Mouse (Mus musculus) liver, embryonic 15.5 days (tissue): Measurements from ENCODE around the gene Npw. TPM values are rescaled to one million over a fixed set of nuclear protein-coding genes. Genes with fewer than 3 reads are reported as not detected.

ENCODE experiments used
- ATAC-seq: fragments of 200-750 bp; cut with Nextera tagmentation; 2 replicates; pipeline ENCODE4 v1.8.0; 2017; ENCODE audit warnings: moderate number of reproducible peaks, mild to moderate bottlenecking, moderate library complexity; ENCODE audit not compliant: insufficient read depth
- H3K27ac ChIP-seq: fragments of 300-500 bp; sonication (generic); replicated peaks from 2 replicates; pipeline ENCODE4 v1.5.1; 2015; ENCODE audit warnings: mild to moderate bottlenecking, inconsistent platforms
- H3K27me3 ChIP-seq: fragments of 300-500 bp; sonication (generic); 2 replicates; pipeline ENCODE4 v1.6.1; 2015; ENCODE audit warnings: mild to moderate bottlenecking, inconsistent platforms
- H3K36me3 ChIP-seq: fragments of 300-500 bp; sonication (generic); replicated peaks from 2 replicates; pipeline ENCODE4 v1.6.1; 2015; ENCODE audit warnings: moderate library complexity, mild to moderate bottlenecking, inconsistent platforms
- H3K4me1 ChIP-seq: fragments of 300-500 bp; sonication (generic); replicated peaks from 2 replicates; pipeline ENCODE4 v1.6.1; 2015; ENCODE audit warnings: inconsistent platforms
- H3K4me2 ChIP-seq: fragments of 300-500 bp; sonication (generic); 2 replicates; pipeline ENCODE4 v1.6.1; 2015; ENCODE audit warnings: moderate library complexity, mild to moderate bottlenecking, inconsistent platforms
- H3K4me3 ChIP-seq: fragments of 300-500 bp; sonication (generic); replicated peaks from 2 replicates; pipeline ENCODE4 v1.5.1; 2015; ENCODE audit warnings: mild to moderate bottlenecking, inconsistent platforms
- H3K9ac ChIP-seq: fragments of 300-500 bp; sonication (generic); 2 replicates; pipeline ENCODE4 v1.6.1; 2015; ENCODE audit warnings: moderate library complexity, mild to moderate bottlenecking, inconsistent platforms
- H3K9me3 ChIP-seq: fragments of 300-500 bp; sonication (generic); replicated peaks from 2 replicates; pipeline ENCODE4 v1.6.1; 2016; ENCODE audit warnings: inconsistent platforms
- WGBS: fragments of 180-500 bp; shearing (Covaris S2); methylation state at CpG from one replicate; pipeline ENCODE4 v1.1.7; 2015; ENCODE audit warnings: mixed read lengths; ENCODE audit not compliant: insufficient replicate concordance; 5-methylcytosine and 5-hydroxymethylcytosine counted together
- polyA plus RNA-seq: library from polyadenylated mRNA; unstranded; fragments of >200 nt; fragmentation: Nextera tagmentation; extraction: Ambion mirVana; gene quantifications from 2 replicates; pipeline ENCODE4 v1.2.1, GENCODE M21; 2015

Npw gene
- polyA plus RNA-seq, 1 experiment from 2014 or later: 0.30 TPM

DNA sequence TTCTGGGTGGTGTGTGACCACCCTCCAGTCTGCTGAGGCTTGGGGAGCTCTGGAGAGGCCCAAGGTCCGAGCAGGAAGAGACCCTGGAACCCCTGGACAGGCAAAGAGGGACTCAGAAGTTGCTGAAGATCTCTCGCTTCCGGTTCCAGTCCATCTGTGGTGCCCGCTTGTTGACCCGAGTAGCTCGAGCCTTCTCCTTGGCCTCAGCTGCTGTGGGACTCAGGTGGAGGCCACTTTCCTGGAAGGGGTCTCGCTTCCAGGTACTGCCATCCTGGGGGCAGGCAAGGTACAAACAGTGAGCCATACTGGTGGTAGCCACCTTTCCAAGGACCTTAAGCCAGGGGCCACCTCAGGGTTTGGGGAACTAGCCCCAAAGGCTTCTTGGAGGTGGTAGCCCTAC lies 18.1 kb downstream of the Npw start:
- Histone ChIP-seq H3K4me3 (no peak overlapping the region), H3K27me3 (no peaks in the 10 kb centered on the region), H3K4me1 (peaks cover 21% of the 10 kb centered on the region), H3K9ac (no peak overlapping the region), H3K4me2 (no peak overlapping the region), H3K9me3 (no peaks in the 10 kb centered on the region), H3K27ac (no peak overlapping the region), H3K36me3 (no peaks in the 10 kb centered on the region)
- ATAC-seq: no peak
- 69% methylated on average over 7 of the region's 7 CpGs for WGBS

DNA sequence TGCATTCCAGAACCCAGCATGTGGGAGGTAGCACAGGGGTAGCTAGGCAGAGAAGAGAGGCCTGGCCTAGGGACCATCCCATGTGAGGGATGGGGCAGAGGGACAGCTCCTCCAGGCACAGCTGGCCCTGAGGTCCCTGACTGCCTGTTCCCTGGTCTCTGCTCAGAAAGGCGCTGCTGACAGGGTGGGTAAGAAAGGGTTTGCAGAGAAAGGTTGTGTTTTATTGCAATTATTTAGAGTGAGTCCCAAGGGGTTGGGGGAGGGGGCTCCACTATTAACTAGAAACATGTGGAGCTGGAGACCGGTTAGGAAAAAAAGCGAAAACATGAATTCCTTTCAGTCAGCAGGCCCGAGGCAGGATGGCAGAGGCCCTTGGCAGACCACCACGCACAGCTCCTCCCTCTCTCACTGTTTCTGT lies 18.7 kb downstream of the Npw start:
- H3K36me3 ChIP-seq: no peaks in the 10 kb centered on the region
- 80% methylated on average over 5 of the region's 5 CpGs for WGBS
- H3K9me3 ChIP-seq: no peaks in the 10 kb centered on the region
- H3K4me1 ChIP-seq: peaks cover 15% of the 10 kb centered on the region
- no peak overlapping the region for H3K4me2 ChIP-seq
- H3K27me3 ChIP-seq: no peaks in the 10 kb centered on the region
- no peak overlapping the region for H3K27ac ChIP-seq
- H3K4me3 ChIP-seq: no peak overlapping the region
- ATAC-seq: no peak
- no peak overlapping the region for H3K9ac ChIP-seq

DNA sequence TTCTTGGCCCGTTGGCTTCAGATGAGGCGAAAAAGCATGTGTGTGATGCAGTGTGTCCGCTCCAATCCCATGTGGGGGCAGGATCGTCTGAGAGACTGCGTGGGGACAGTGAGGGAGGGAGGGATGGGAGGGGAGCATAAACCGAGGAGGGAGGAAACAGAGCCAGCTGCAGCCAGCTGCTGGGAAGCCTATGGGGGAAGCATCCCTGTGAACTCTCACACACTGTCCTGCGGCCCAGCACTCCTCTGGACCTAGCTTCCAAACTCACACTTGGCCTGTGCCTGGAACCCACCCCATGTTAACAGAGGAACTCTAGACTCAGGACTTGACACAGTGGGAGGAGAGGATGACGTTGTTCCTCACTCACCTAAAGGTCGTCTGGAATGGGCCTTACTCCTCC lies 19.4 kb downstream of the Npw start:
- Histone ChIP-seq H3K4me2 (no peak overlapping the region), H3K9ac (no peak overlapping the region), H3K4me3 (no peak overlapping the region), H3K9me3 (no peaks in the 10 kb centered on the region), H3K36me3 (no peaks in the 10 kb centered on the region), H3K27me3 (no peaks in the 10 kb centered on the region), H3K27ac (no peak overlapping the region), H3K4me1 (peaks cover 10% of the 10 kb centered on the region)
- WGBS: 67% methylated on average over 9 of the region's 9 CpGs
- ATAC-seq: no peak

DNA sequence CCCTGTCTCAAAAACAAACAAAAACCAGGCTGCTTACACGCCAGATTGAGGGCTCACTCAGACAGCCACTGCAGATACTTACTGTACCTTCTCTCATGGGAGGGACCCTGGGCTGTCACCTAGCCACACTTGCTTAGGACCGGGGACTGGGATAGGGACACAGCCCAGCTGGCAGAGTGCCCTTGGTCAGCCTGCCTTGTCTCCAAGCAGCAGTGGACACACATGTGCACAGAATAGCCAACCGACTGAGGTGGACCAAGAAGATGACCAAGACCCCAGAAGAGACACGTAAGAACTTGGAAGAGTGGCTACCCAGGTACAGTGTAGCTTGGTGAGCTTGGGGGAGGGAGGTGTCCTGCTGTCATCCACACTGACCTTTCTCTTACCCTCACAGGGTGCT lies 20.0 kb downstream of the Npw start:
- H3K4me3 ChIP-seq: no peak overlapping the region
- H3K9ac ChIP-seq: no peak overlapping the region
- no peaks in the 10 kb centered on the region for H3K36me3 ChIP-seq
- no peak for ATAC-seq
- peaks cover 14% of the 10 kb centered on the region for H3K4me1 ChIP-seq
- no peaks in the 10 kb centered on the region for H3K27me3 ChIP-seq
- H3K9me3 ChIP-seq: no peaks in the 10 kb centered on the region
- H3K4me2 ChIP-seq: no peak overlapping the region
- H3K27ac ChIP-seq: no peak overlapping the region
- WGBS: 71% methylated on average over 4 of the region's 4 CpGs

DNA sequence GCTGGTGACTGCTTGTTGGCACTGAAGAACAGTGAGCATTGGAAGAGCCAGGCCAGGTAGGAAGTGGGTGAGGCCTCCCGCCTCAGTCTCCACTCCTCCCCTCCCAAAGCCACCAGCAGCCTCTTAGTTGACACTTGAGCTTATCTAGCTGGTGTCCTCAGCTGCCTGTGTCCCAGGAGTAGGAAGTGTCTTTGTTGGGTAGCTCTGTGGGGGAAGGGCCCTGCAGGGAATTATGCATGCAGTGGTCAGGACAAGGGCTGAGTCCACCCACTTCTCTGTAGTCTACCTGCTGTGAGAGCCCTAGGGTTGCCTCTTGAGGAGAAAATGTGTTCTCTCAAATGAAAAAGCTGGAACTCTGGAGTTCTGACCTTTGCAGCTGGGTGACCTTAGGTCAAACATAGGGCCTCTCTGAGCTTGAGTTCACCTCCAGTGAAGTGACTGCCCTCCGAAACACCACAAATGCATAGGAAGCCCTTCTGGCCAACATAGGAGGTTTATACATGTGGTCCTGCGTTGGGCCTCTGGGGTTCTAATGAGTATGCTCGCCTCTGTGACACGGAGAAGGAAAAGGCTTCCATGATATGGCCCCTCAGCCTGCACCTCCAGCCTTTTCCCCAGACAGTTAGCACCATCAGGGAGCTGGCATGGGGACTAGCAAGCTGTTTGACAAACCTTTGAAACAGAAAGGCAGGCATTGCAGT lies 21.3 kb downstream of the Npw start:
- no peak overlapping the region for H3K4me2 ChIP-seq
- H3K4me1 ChIP-seq: peaks cover 27% of the 10 kb centered on the region
- H3K27me3 ChIP-seq: no peaks in the 10 kb centered on the region
- H3K27ac ChIP-seq: no peak overlapping the region
- ATAC-seq: no peak
- no peaks in the 10 kb centered on the region for H3K9me3 ChIP-seq
- no peak overlapping the region for H3K9ac ChIP-seq
- no peak overlapping the region for H3K4me3 ChIP-seq
- H3K36me3 ChIP-seq: no peaks in the 10 kb centered on the region
- WGBS: 67% methylated on average over 5 of the region's 5 CpGs

DNA sequence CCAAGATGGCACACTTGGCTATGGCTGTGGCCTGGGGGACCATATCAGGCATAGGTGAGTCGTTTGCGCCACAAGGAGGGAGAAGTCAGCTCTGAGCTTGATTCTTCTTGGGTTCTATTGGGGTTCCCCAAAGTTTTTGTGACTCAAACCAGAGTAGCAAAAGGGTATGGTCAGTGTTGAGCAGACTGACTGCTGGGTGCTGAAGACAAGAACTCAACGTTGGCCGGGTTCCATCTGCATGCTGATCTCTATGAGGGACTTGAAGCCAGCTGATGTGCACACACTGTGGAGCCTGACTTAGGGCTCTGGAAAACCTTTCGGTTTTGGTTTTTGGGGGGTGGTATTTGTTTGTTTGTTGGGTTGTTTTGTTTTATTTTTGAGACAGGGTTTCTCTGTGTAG lies 22.6 kb downstream of the Npw start:
- H3K27me3 ChIP-seq: no peaks in the 10 kb centered on the region
- no peak overlapping the region for H3K4me3 ChIP-seq
- ATAC-seq: no peak
- H3K4me1 ChIP-seq: peaks cover 31% of the 10 kb centered on the region
- no peak overlapping the region for H3K27ac ChIP-seq
- peaks cover 2% of the 10 kb centered on the region; the same call in 1 of the 2 replicates for H3K36me3 ChIP-seq
- WGBS: 76% methylated on average over 5 of the region's 5 CpGs
- no peak overlapping the region for H3K9ac ChIP-seq
- H3K4me2 ChIP-seq: no peak overlapping the region
- H3K9me3 ChIP-seq: no peaks in the 10 kb centered on the region

DNA sequence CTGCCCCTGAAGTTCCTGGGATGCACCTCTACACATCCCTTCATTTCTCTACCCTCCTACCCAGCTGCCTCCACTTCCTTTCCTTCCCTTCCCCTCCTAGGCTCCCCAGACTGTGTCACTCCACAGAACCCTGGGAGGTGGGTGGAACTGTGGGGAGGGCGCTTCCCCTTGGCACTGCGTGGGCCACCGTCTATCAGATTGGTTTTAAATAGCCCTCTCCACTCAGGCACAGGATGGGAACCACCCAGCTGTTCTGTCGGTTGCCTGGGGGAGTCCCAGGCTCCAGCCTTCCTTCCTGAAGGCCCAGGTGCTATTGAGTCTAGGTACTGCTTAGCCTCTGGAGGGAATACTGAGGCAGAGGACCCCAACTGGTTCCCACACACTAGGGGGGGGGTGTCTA lies 23.2 kb downstream of the Npw start:
- Histone ChIP-seq H3K4me1 (peaks cover 31% of the 10 kb centered on the region), H3K9me3 (no peaks in the 10 kb centered on the region), H3K9ac (no peak overlapping the region), H3K4me2 (no peak overlapping the region), H3K36me3 (peaks cover 9% of the 10 kb centered on the region), H3K27me3 (no peaks in the 10 kb centered on the region), H3K4me3 (no peak overlapping the region), H3K27ac (no peak overlapping the region)
- WGBS: 62% methylated on average over 4 of the region's 4 CpGs
- no peak for ATAC-seq

DNA sequence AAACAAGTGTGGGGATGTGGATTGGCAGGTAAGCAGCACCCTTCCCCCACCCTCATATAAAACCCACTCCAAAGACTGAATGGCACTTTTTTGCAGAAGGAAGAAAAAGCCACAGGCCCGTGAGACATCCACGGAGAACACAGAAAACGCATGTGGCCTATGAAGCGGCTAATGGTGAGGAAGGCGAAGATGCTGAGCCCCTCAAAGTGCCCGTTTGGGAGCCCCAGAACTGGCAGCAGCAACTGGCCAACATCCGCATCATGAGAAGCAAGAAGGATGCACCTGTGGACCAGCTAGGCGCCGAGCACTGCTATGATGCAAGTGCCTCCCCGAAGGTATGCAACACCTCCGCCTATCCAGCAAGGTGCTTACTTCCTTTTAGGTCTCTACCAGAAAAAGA lies 24.4 kb downstream of the Npw start:
- H3K9me3 ChIP-seq: no peaks in the 10 kb centered on the region
- no peak for ATAC-seq
- no peak overlapping the region for H3K27ac ChIP-seq
- no peak overlapping the region for H3K4me3 ChIP-seq
- WGBS: 86% methylated on average over 11 of the region's 11 CpGs
- H3K4me2 ChIP-seq: no peak overlapping the region
- no peak overlapping the region for H3K9ac ChIP-seq
- H3K27me3 ChIP-seq: no peaks in the 10 kb centered on the region
- H3K4me1 ChIP-seq: peaks cover 31% of the 10 kb centered on the region
- H3K36me3 ChIP-seq: peaks cover 15% of the 10 kb centered on the region

DNA sequence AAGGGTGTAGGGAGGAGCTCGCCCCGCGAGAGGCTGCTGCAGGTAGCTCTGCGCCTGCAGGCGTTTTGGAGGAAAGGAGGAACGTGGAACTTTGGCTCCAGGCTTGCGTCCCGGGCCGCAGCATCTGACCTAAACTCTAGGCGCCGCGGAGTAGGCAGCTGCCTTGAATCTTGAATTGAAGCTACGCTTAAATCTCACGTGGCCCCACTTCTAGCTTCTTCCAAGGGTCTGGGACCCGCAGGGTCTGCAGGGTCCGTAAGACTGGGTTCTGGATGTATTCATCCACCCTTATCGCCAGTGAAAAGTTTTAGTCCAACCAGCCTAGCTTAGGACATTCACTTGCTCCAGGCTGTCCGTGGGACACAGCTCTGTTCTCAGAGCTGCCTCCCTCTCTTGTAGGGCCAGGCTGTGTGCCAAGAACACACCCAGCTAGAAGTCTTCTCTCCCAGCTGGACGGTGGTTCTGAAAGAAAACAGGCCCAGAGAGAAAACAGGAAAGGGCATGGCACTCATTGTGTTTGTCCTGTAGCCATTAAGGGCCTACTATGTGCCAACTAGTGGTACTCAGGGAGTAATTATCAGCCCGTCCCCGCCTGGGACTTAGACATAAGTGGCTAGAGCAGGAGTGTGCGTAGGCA lies 25.3 kb downstream of the Npw start:
- Histone ChIP-seq H3K27me3 (no peaks in the 10 kb centered on the region), H3K27ac (peak overlapping the region; percentile 69), H3K36me3 (peaks cover 21% of the 10 kb centered on the region), H3K9ac (peak overlapping the region; percentile 62), H3K4me1 (peaks cover 36% of the 10 kb centered on the region), H3K4me3 (peak overlapping the region; percentile 70), H3K4me2 (peak overlapping the region; percentile 90), H3K9me3 (no peaks in the 10 kb centered on the region)
- WGBS: 11% methylated on average over 22 of the region's 22 CpGs
- peak; percentile 32 for ATAC-seq

DNA sequence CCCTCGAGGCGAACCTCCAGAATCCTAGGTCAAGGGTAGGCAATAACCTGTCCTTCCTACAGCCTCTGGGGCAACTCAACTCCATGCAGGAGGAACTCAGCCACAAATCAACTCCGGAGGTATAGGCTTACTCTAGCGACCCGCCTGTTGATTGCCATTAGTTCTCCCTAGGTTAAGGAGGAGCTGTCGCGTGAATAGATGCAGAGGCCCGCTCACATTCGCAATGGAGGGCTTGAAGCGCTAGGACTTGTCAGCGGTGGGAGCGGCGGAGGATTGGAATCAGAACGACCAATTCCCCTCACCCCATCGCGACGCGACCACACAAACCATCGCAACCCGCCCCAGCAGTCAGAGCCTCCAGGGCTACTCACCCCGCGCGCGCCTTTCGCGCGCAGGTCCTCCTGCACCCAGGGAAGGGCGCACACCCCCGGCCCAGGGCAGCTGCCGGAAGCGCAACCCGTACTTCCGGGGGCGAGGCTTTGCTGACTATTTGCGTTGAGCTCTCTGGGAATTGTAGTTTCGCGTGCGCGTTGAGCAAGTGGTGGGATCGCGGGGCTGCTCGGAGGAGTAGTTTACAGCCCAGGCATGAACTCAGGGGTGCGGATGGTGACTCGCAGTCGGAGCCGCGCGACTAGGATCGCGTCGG lies 26.0 kb downstream of the Npw start, which contains the start of the genes Tsc2 and Nthl1:
Gene Tsc2 (minus strand): TSS at position 464 of the 646 bp plus-strand sequence.
Gene Nthl1 (plus strand): TSS at position 514 of the 646 bp plus-strand sequence.
- WGBS: 2% methylated on average over 51 of the region's 51 CpGs
- Histone ChIP-seq H3K27ac (peak within 1 kb of the TSS; percentile 69), H3K9ac (peak within 1 kb of the TSS; percentile 62), H3K4me1 (peaks cover 36% of the 10 kb centered on the region), H3K36me3 (peaks cover 28% of the 10 kb centered on the region), H3K4me3 (peak within 1 kb of the TSS; percentile 70), H3K27me3 (no peaks in the 10 kb centered on the region), H3K9me3 (no peaks in the 10 kb centered on the region), H3K4me2 (peak within 1 kb of the TSS; percentile 90)
- ATAC-seq: peak; percentile 73

DNA sequence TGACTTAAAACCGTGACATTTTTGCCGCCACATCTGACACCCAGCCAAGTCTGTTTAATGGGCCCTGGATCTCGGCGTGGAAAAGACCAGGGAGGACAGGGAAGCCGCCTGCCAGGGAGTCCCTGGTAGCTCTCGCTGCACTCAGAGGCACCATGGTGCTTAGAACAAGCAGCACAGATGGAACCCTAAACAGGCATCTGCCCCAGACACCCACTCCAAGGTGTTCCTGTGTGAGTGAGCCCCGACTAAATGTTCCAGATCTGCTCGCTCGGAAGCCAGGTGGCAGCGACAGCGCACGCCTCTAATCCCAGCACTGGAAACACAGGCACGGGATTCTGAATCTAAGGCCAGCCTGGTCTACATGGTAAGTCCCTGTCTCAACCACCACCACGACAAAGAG lies 28.2 kb downstream of the Npw start:
- Histone ChIP-seq H3K4me3 (no peak overlapping the region), H3K9me3 (no peaks in the 10 kb centered on the region), H3K36me3 (peaks cover 48% of the 10 kb centered on the region), H3K27ac (no peak overlapping the region), H3K27me3 (no peaks in the 10 kb centered on the region), H3K4me2 (no peak overlapping the region), H3K4me1 (peaks cover 30% of the 10 kb centered on the region), H3K9ac (no peak overlapping the region)
- 76% methylated on average over 14 of the region's 14 CpGs for whole genome bisulfite sequencing
- no peak for ATAC-seq
